Mouse (Mus musculus) CH12.LX (cell line): ENCODE measurements around the gene Tinagl1.

ENCODE experiments used
- CHD1 ChIP-seq: IDR thresholded peaks from 2 replicates; pipeline ENCODE4 v1.6.1; 2012; ENCODE audit warnings: low read depth, low read length, improper control_type of control experiment, inconsistent platforms
- CTCF ChIP-seq, 2 experiments: IDR thresholded peaks in 1 of 2; conservative IDR thresholded peaks in 1 of 2; 2 replicates each; pipeline ENCODE4 v1.5.1; 2011 to 2012; ENCODE audit warnings: low read depth in 2 of 2, low read length in 2 of 2, improper control_type of control experiment in 1 of 2, inconsistent platforms in 1 of 2, mild to moderate bottlenecking in 1 of 2, moderate library complexity in 1 of 2
- GABPA ChIP-seq: IDR thresholded peaks from 2 replicates; pipeline ENCODE4 v1.6.1; 2012; ENCODE audit warnings: low read depth, low read length, improper control_type of control experiment, inconsistent platforms; ENCODE audit not compliant: insufficient replicate concordance
- MAX ChIP-seq: IDR thresholded peaks from 2 replicates; pipeline ENCODE4 v1.6.1; 2011; ENCODE audit warnings: low read length, improper control_type of control experiment
- POLR2A ChIP-seq: IDR thresholded peaks from 2 replicates; pipeline ENCODE4 v1.6.1; 2011; ENCODE audit warnings: low read depth, mild to moderate bottlenecking, improper control_type of control experiment, low read length
- POLR2AphosphoS2 ChIP-seq: IDR thresholded peaks from 2 replicates; pipeline ENCODE4 v1.6.1; 2011; ENCODE audit warnings: low read depth, low read length, improper control_type of control experiment
- USF1 ChIP-seq: IDR thresholded peaks from 2 replicates; pipeline ENCODE4 v1.6.1; 2014; ENCODE audit warnings: low read depth, mild to moderate bottlenecking, inconsistent platforms, low read length, improper control_type of control experiment
- ZC3H11A ChIP-seq: IDR thresholded peaks from 2 replicates; pipeline ENCODE4 v1.6.1; 2012; ENCODE audit warnings: low read depth, mild to moderate bottlenecking, inconsistent platforms, low read length, improper control_type of control experiment

GRCm38 (mm10) chr4:130174335-130175031 is 439 bp downstream of the Tinagl1 start:
- TF ChIP-seq POLR2A, result no peak
- TF ChIP-seq MAX, result no peak
- TF ChIP-seq ZC3H11A, result no peak
- TF ChIP-seq CTCF (conservative IDR thresholded peaks at IDR 0.05 in 1 of 2, IDR thresholded peaks at IDR 0.05 in 1 of 2; ENCODE audit: low read depth in 2 of 2, low read length in 2 of 2), result no peak
- no peak for TF ChIP-seq USF1
- no peak for TF ChIP-seq POLR2AphosphoS2
- no peak for TF ChIP-seq CHD1
- no peak for TF ChIP-seq GABPA
